Mouse (Mus musculus) midbrain, embryonic 16.5 days (tissue): Measurements from ENCODE around the gene Atp1b1. TPM values are rescaled to one million over a fixed set of nuclear protein-coding genes. Genes with fewer than 3 reads are reported as not detected.

Source experiments
- ATAC-seq: fragments of 200-750 bp; cut with Nextera tagmentation; 2 replicates; pipeline ENCODE4 v1.8.0; 2017; ENCODE audit warnings: moderate TSS enrichment
- H3K27ac ChIP-seq: fragments of 300-500 bp; sonication (generic); 2 replicates; pipeline ENCODE4 v1.5.1; 2014; ENCODE audit warnings: mild to moderate bottlenecking, low read length, mixed read lengths
- H3K27me3 ChIP-seq: fragments of 300-500 bp; sonication (generic); 2 replicates; pipeline ENCODE4 v1.6.1; 2014; ENCODE audit warnings: low read depth, low read length, mixed read lengths; ENCODE audit not compliant: control insufficient read depth, insufficient read depth
- H3K36me3 ChIP-seq: fragments of 300-500 bp; sonication (generic); 2 replicates; pipeline ENCODE4 v1.6.1; 2014; ENCODE audit warnings: mild to moderate bottlenecking, low read length, moderate library complexity, mixed read lengths; ENCODE audit not compliant: control insufficient read depth, insufficient read depth
- H3K4me1 ChIP-seq: fragments of 300-500 bp; sonication (generic); 2 replicates; pipeline ENCODE4 v1.6.1; 2014; ENCODE audit warnings: mild to moderate bottlenecking, low read length, mixed read lengths; ENCODE audit not compliant: control insufficient read depth, insufficient read depth
- H3K4me2 ChIP-seq: fragments of 300-500 bp; sonication (generic); 2 replicates; pipeline ENCODE4 v1.6.1; 2014; ENCODE audit warnings: mild to moderate bottlenecking, low read length, mixed read lengths
- H3K4me3 ChIP-seq: fragments of 300-500 bp; sonication (generic); 2 replicates; pipeline ENCODE4 v1.5.1; 2014; ENCODE audit warnings: low read depth, mild to moderate bottlenecking, low read length, moderate library complexity, mixed read lengths
- H3K9ac ChIP-seq: fragments of 300-500 bp; sonication (generic); 2 replicates; pipeline ENCODE4 v1.6.1; 2014; ENCODE audit warnings: low read depth, low read length, mixed read lengths
- H3K9me3 ChIP-seq: fragments of 300-500 bp; sonication (generic); replicated peaks from 2 replicates; pipeline ENCODE4 v1.6.1; 2014; ENCODE audit warnings: mild to moderate bottlenecking, low read length, mixed read lengths; ENCODE audit not compliant: control insufficient read depth, poor library complexity, severe bottlenecking
- whole genome bisulfite sequencing: fragments of 180-500 bp; shearing (Covaris S2); extraction: QIAGEN DNeasy Blood & Tissue Kit; methylation state at CpG from one replicate; pipeline ENCODE4 v1.1.7; 2014; 5-methylcytosine and 5-hydroxymethylcytosine counted together
- polyA plus RNA-seq: library from polyadenylated mRNA; unstranded; fragments of >200 nt; fragmentation: Nextera tagmentation; extraction: Ambion mirVana; gene quantifications from 2 replicates; pipeline ENCODE4 v1.2.1, GENCODE M21; 2015

Atp1b1 gene
- polyA plus RNA-seq, 1 experiment from 2014 or later: 311 TPM

DNA sequence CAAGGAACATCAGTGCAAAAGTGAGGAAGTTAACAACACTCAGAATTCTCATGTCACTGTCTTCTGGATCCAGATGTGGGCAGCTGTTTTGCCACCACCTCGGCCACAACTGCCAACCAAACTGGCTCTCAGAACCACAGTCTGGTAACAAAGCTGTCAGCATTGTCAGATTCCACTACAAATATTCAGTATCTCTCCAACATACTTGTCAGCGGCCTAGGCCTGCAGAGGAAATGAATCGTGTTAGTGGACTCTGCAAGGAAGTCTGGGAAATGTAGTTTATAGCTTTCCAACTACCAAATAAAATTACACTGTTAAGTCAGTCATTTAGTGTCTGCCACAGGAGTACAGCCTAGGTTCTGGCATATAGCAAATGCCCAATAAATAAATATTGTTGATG, 40.6 kb downstream of the Atp1b1 start:
- Histone ChIP-seq H3K4me2 (no peak overlapping the region), H3K4me1 (no peaks in the 10 kb centered on the region), H3K9me3 (no peaks in the 10 kb centered on the region), H3K9ac (no peak overlapping the region), H3K27me3 (no peaks in the 10 kb centered on the region), H3K4me3 (no peak overlapping the region), H3K36me3 (no peaks in the 10 kb centered on the region; the same call in 1 of the 2 replicates), H3K27ac (no peak overlapping the region)
- 88% methylated on average over 3 of the region's 3 CpGs for WGBS
- ATAC-seq: no peak

DNA sequence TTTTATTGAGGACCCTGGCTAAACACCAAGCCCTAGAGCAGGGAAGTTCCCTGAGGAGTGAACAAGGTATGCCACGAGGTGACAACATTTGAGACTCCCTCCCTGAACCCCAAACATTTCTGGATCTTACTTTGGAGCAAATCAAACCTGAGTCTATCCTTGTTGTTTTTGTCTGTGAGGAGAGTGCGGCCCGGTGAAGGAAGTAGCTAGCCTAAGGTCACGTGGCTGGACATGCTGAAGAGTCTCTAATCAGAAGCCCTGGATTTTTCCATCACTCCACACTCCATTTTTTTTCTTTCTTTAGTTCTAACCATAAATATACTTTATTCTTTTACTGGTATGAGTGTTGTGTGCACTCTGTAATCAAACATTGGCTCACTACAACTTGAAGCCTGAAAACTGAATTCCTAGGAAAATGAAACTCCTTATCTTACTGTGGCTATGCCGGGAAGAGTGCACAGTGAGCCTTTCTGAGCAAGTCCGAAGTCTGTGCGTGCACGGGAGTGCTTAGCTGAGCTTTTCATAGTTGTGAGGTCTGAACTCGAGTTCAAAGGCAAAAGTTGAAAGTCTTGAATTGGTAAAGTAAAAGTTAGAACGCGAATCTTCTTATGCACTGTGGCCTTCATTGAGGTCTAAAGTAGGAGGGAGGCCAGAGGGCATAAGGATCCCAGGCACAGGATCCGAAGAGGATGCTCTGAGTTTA, 41.3 kb downstream of the Atp1b1 start:
- Histone ChIP-seq H3K4me3 (no peak overlapping the region), H3K36me3 (no peaks in the 10 kb centered on the region; the same call in 1 of the 2 replicates), H3K27me3 (no peaks in the 10 kb centered on the region), H3K27ac (no peak overlapping the region), H3K9me3 (no peaks in the 10 kb centered on the region), H3K4me2 (no peak overlapping the region), H3K4me1 (no peaks in the 10 kb centered on the region), H3K9ac (no peak overlapping the region)
- 90% methylated on average over 12 of the region's 12 CpGs for WGBS
- ATAC-seq: no peak

DNA sequence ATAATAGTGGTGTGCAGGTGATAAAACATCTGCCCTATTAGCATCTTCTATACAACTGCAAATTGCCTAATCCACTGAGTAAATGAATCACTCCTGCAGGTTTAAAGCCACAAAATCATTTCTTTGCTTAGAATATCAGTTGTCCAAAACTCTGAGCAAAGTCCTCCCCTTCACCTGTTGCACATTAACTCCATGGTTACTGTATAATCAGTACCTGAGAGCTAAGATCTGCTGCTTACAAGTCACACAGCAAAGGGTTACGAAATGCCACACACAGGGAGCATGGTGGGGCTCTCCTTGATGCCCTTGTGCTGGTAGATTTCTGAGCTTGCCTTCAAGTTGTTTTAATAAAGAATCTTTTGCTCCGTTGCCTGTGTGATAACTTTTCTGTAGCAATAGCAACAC, 42.8 kb downstream of the Atp1b1 start:
- WGBS: 95% methylated on average over 2 of the region's 2 CpGs
- H3K36me3 ChIP-seq: no peaks in the 10 kb centered on the region; the same call in 1 of the 2 replicates
- H3K4me2 ChIP-seq: no peak overlapping the region
- no peak for ATAC-seq
- H3K4me1 ChIP-seq: no peaks in the 10 kb centered on the region
- H3K4me3 ChIP-seq: no peak overlapping the region
- H3K27ac ChIP-seq: no peak overlapping the region
- no peaks in the 10 kb centered on the region for H3K9me3 ChIP-seq
- H3K27me3 ChIP-seq: no peaks in the 10 kb centered on the region
- no peak overlapping the region for H3K9ac ChIP-seq

DNA sequence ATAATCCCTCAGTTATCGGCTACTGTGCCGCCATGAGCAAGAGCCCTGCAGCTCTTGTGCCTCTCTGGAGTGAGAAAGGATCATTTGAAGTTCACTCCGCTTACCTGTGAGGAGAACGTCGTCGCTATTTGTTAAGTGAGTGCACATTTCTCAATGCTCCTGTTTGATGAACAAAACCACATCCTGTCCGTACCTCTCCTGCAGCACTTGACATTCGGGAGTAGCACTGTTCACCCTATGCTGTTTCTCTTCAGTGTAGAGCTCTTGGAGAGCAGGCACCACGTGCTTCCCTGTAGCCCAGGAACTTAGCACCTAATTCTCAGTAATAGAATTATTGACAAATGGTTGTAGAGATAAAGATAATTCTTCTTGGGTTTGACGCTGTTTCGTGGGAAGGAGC, 44.5 kb downstream of the Atp1b1 start:
- no peaks in the 10 kb centered on the region for H3K9me3 ChIP-seq
- H3K27me3 ChIP-seq: no peaks in the 10 kb centered on the region
- H3K4me2 ChIP-seq: no peak overlapping the region
- no peaks in the 10 kb centered on the region for H3K4me1 ChIP-seq
- H3K4me3 ChIP-seq: no peak overlapping the region
- H3K9ac ChIP-seq: no peak overlapping the region
- no peaks in the 10 kb centered on the region; the same call in 1 of the 2 replicates for H3K36me3 ChIP-seq
- ATAC-seq: no peak
- no peak overlapping the region for H3K27ac ChIP-seq
- 96% methylated on average over 11 of the region's 11 CpGs for WGBS

DNA sequence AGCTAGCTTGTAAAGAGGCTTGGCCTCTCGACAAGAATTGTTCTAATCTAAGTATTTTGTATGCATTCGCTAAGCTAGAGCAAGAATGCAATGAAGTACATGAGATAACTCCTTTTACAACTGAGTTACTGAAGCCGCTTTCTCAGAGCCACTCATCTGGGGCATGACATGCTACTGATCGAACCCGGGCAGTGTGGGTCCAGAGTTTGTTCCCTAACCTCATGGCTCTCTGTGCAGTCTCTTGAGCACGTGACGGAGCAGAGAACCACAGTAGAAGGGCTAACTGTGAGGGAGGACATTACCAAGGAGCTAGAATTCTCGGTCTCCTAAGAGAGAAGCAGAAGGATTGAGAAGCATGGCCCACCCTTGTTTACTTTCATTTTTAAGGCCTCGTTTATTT, 45.2 kb downstream of the Atp1b1 start:
- no peak overlapping the region for H3K9ac ChIP-seq
- H3K27ac ChIP-seq: no peak overlapping the region
- H3K4me3 ChIP-seq: no peak overlapping the region
- no peaks in the 10 kb centered on the region; the same call in 1 of the 2 replicates for H3K36me3 ChIP-seq
- H3K4me2 ChIP-seq: no peak overlapping the region
- 97% methylated on average over 9 of the region's 9 CpGs for WGBS
- no peaks in the 10 kb centered on the region for H3K4me1 ChIP-seq
- no peaks in the 10 kb centered on the region for H3K27me3 ChIP-seq
- no peaks in the 10 kb centered on the region for H3K9me3 ChIP-seq
- ATAC-seq: no peak

DNA sequence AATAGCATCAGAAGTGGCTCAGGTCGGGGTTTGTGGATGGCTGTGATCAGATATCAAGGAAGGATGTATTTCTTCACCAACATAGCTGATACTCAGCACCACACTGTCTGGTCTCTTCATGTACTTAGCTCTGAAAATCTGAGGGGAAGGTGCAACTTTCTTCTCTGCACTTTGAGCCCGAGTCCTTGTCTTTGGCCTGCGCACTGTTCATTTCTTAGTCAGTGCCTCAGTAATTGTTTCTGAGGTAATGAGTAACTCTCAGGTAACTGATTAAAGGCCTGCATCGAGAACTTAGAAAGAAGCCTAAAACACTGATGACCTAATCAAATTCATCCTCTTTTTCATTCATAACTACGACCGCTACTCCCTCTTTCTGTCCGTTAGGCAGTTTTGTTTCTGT, 46.8 kb downstream of the Atp1b1 start:
- Histone ChIP-seq H3K9me3 (no peaks in the 10 kb centered on the region), H3K27me3 (no peaks in the 10 kb centered on the region), H3K4me3 (no peak overlapping the region), H3K9ac (no peak overlapping the region), H3K27ac (no peak overlapping the region), H3K4me1 (no peaks in the 10 kb centered on the region), H3K4me2 (no peak overlapping the region), H3K36me3 (no peaks in the 10 kb centered on the region; the same call in 1 of the 2 replicates)
- 94% methylated on average over 7 of the region's 7 CpGs for WGBS
- no peak for ATAC-seq

DNA sequence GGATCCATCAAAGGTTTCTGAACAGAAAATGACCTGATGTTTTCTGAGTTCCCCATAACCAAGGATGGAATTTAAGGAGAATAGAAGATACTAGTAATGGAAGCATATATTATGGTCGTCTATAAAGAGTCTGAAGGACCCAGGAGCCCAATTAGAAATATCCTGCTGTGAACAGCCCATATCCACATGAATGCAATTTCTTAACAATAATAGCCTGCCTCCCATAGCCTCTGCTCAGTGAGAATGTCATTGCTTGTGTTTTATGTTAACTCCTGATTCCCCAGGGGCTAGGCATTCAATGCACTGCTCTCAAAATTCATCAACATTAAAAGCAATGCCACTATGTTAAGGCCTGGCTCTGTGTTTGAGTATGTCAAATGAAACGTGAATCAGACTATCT, 49.5 kb downstream of the Atp1b1 start:
- no peak overlapping the region for H3K27ac ChIP-seq
- H3K4me1 ChIP-seq: no peaks in the 10 kb centered on the region
- H3K4me2 ChIP-seq: no peak overlapping the region
- no peaks in the 10 kb centered on the region for H3K9me3 ChIP-seq
- 24% methylated on average over 2 of the region's 2 CpGs for WGBS
- H3K9ac ChIP-seq: no peak overlapping the region
- no peak overlapping the region for H3K4me3 ChIP-seq
- ATAC-seq: no peak
- peaks cover 4% of the 10 kb centered on the region for H3K36me3 ChIP-seq
- H3K27me3 ChIP-seq: no peaks in the 10 kb centered on the region

DNA sequence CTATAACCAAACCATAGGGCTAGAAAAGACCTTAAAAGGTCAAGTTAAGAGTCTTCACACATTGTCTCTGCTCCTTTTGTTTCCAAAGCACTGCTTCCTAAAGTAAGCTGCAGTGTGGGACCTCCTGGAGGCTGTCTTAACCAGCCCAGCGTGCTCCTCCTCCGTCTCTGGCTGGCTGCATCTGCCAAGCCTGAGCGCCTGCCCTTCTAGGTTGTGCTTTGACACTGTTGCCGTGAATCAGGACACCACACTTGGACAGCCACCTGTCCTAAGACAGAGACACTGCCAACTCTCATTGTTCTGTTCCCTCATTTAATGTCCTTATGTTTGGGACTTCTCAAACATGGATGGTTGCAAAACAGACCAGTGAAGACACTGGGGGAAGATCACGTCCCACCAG, 51.6 kb downstream of the Atp1b1 start:
- Histone ChIP-seq H3K9ac (no peak overlapping the region), H3K4me3 (no peak overlapping the region), H3K4me1 (no peaks in the 10 kb centered on the region), H3K27me3 (no peaks in the 10 kb centered on the region), H3K4me2 (no peak overlapping the region), H3K27ac (no peak overlapping the region), H3K9me3 (peaks cover 6% of the 10 kb centered on the region; the same call in 1 of the 2 replicates), H3K36me3 (peaks cover 6% of the 10 kb centered on the region)
- 36% methylated on average over 5 of the region's 5 CpGs for WGBS
- no peak for ATAC-seq

DNA sequence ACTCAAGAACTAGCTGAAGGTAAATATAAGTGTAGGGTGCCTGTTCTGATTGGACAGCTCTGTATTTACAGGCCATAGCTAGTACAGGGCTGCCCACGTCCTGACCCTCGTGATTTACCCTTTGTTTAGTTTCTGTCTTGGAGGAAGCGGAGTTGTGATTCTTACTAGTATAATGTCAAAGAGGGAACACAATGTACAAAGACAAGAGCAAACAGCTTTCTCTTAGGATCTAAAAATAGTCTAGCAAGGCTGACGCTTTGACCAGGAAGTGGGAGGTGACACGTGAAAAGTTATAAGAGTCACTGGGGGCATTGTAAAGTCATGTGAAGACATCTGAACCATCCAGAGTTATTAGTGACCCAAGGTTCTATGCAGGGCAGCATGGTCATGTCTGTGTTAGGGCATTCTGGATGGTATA, 52.8 kb downstream of the Atp1b1 start:
- H3K27me3 ChIP-seq: no peaks in the 10 kb centered on the region
- no peak overlapping the region for H3K4me3 ChIP-seq
- H3K9ac ChIP-seq: no peak overlapping the region
- no peaks in the 10 kb centered on the region for H3K4me1 ChIP-seq
- no peak overlapping the region for H3K27ac ChIP-seq
- peaks cover 6% of the 10 kb centered on the region for H3K36me3 ChIP-seq
- peaks cover 6% of the 10 kb centered on the region; the same call in 1 of the 2 replicates for H3K9me3 ChIP-seq
- 78% methylated on average over 5 of the region's 5 CpGs for WGBS
- no peak overlapping the region for H3K4me2 ChIP-seq
- ATAC-seq: no peak
